Mouse (Mus musculus) spleen, postnatal 10 days (tissue): ENCODE measurements at regions not wholly inside any gene's neighbourhood (a gene's known extent, or its start where the extent isn't known, plus 50 kb on each side); places are given as distances from the start of the nearest gene placed in this dataset.
A peak's percentile ranks its signal among the peaks of the same experiment; 100 is the strongest.

Experiments
- DNase-seq, 2 experiments: peaks; one replicate each; pipeline ENCODE4 v3.0.0; 2021 to 2022; ENCODE audit warnings: low spot score in 2 of 2

DNA sequence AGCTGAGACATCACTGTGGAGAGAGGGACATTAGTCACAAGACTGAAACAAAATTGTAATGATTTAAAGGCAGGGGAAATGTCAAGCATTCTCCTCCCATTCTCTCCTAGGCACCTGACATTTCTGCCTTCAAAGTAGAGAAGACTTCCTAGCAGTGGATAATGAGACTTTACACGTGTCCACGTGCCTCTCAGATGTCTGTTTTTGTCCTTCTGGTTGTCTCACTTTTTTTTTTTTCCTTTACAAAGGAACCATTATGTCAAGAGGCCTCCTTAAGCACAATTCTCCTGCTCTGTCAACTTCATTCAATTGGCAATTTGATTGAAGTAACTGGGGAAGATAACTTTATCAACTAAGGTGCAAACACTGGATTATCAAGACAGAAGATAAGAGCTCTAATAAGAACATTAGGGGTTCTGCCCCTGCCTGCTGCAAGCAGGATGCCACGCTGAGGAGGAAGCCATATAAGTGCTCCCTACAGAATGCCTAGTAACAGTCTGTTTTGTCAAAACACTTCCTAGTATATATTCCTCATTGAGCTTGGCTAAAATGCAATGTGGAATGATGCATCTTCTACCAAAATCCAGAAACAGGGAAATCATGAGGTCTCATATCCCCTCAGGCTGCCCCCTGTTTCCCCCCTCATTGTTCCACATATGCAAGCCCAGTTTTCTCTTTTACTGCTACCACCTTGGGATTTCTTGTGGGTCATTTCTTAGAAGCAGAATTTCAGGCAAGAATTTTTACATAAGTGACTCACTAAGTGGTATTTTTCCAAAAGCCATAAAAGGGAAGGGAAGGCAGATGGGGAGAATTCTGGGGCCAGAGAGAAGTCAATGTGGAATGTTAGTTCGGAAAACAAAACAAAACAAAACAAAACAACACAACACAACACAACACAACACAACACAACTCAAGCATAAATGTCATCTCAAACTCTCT is 967.0 kb upstream of the Lrrc6 start:
- no peak for DNase-seq

DNA sequence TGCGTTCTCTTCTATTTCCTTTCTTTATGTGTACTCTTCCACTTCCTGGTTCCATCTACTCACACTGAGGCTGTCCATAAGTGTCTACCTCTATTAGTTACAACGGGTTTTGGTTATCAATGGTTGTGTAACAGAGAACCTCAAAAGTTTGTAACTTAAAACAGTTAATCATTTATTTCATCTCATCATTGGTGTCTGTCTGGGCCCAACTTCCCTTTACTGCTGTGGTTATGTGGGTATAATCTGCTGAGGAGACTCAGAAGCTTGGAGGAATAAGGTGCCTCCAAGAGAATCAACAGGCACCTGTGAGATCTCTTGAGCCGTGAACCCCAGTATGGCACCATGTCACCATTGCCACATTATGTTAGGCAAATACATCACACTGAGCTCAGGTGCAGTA is 962.2 kb upstream of the Lrrc6 start:
- no peak for DNase-seq

GRCm38 (mm10) chr15:67460384-67460783 is 959.7 kb upstream of the Lrrc6 start:
- peak in 1 of 2 experiments; percentile 13 for DNase-seq

DNA sequence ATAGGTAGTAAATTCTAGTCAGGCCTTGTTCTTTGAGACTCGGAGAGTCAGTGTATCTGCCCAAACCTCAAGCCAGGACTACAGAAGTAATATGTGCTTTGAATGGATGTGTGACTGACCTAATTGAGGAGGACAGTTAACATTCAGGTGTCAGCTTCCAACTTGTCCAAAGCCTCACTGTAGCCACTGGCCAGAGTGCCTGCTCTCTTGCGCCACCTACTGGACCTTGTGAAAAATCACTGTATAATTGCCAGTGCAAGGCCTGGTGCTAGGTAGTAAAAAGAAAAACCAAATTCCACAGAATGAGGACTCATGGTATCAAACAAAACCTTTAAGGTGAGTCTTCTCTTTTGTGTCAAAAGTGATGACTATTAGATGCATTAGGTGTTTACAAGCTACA is 933.6 kb upstream of the Lrrc6 start:
- DNase-seq, result peak; percentile 29 to 62

DNA sequence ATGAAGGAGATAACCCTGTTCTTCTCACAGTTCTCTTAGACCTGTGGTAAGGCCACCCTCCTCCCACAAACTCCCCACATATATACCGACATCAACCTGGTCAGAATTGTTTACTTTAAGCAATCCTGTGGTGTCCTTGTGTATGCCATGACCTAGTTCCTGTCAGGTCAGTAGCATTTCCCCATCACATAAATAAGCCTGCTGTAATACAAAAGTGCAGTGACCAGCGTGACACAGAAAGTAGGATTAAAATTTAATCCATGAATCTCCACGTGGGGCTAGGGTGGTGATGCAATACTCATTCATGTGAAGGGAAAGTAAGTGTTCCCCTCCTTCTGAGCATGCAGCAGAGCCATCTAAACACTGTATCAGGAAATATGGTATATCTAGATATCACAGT is 923.2 kb upstream of the Lrrc6 start:
- DNase-seq, result no peak

DNA sequence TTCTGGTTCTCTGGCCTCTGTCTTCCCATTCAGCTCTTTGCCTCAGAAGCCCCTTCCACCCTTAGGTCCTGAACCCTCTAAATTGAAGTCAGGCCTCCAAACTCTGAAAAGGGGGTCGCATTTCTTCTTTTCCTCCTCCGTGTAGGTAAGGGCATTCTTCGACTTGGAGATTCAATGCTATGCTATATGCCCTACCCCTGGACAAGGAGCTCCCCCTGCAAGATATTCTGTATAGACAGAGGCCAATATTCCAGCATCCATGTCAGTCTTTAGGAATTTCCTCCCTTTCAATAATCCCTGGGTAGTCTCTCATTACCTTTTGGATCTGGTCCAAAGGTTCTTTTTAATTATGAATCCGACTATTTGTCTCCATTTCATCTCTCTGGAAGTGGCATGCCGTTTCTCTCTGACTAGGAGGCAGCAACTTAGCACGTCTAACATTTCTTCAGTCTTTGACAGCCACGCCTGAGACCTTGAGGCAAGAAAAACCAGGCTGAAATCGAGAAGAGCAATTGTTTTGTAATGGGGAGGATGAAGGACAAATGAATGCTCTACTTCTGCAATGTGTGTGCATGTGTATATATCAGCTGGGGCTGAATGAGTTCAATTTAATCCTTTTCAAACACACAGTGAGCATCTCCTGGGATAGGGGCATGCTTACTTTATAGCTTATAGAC is 921.7 kb upstream of the Lrrc6 start:
- no peak for DNase-seq

DNA sequence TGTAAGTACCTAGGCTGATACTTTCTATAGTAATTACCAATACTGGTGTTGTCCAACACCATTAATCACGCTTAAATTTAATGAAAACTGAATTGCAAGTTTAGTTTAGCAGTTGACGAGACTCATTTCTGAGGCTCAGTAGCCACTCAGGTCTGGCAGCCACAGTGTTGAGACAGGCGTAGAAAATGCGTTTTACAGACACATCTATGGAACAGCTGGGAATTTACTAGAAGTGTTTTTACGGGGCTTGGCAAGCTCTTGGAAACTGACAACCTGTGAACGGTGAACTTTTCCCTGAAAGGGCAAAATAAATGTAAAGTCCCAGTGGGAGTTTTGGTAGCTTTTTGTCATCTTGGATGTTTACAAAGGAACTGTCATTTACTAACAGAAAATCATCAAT is 920.1 kb upstream of the Lrrc6 start:
- DNase-seq, result no peak

GRCm38 (mm10) chr15:67419733-67420132 is 919.0 kb upstream of the Lrrc6 start:
- DNase-seq, result no peak

- no peak for DNase-seq
Measured at GRCm38 (mm10) chr15:67417742-67418163, 917.0 kb upstream of the Lrrc6 start.

DNA sequence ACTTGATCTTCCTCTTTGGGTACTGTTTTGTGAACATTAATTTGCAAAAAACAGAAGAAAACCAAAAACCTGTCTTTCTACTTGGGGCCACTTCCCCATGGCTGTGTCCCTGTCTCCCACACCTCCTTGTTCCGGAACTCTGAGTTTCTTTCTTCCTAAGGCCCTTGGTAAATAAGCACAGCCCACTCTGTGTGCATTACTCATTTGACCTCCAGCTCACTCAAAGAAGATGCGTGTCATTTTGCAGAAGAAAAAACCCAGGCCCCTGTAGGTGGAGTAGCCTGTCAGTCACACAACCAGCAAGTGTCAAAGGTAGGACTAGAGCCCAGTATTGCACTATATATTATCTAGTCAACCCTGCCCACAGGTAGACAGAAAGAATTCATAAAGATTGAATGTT is 915.1 kb upstream of the Lrrc6 start:
- no peak for DNase-seq

GRCm38 (mm10) chr15:67414371-67414930 is 913.7 kb upstream of the Lrrc6 start:
- DNase-seq, result no peak

DNA sequence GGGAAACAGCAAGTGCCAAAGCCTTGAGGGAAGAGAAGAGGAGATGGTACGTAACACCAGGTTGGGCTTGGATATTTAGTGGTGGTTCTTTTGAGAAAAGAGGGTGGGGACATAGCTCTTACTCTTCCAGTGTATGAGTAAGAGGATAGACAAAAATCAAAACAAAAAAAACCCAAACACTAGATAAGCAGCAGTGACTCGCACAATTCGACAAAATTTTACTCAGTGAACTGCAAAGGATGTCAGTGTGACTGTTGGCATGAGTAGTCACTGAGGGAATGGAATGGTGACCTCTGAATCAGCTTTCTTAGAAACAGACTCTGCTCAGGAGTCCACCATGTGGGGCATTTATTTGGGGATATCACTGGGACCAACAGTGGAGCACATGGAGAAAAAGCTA is 912.9 kb upstream of the Lrrc6 start:
- no peak for DNase-seq

GRCm38 (mm10) chr15:67412394-67412793 is 911.7 kb upstream of the Lrrc6 start:
- no peak for DNase-seq

DNA sequence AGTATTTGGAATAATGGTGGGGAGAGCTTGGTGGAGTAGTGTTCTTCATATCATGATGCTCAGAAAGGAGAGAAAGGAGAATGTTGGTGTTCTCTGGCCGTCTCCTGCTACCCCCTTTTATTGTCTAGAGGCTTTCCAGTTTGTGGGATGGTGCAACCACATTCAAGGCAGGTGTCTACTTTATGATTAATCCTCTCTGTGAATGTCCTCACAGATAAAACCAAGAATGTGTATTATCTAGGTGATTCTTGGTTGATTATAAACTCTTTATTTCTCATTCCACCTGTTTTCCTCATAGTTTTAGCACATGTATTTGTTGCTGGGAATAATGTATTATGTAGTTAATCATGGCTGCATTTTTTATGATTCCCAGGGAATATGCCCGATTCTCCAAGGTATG is 910.9 kb upstream of the Lrrc6 start:
- no peak for DNase-seq

GRCm38 (mm10) chr15:67410012-67410411 is 909.3 kb upstream of the Lrrc6 start:
- DNase-seq, result no peak

DNA sequence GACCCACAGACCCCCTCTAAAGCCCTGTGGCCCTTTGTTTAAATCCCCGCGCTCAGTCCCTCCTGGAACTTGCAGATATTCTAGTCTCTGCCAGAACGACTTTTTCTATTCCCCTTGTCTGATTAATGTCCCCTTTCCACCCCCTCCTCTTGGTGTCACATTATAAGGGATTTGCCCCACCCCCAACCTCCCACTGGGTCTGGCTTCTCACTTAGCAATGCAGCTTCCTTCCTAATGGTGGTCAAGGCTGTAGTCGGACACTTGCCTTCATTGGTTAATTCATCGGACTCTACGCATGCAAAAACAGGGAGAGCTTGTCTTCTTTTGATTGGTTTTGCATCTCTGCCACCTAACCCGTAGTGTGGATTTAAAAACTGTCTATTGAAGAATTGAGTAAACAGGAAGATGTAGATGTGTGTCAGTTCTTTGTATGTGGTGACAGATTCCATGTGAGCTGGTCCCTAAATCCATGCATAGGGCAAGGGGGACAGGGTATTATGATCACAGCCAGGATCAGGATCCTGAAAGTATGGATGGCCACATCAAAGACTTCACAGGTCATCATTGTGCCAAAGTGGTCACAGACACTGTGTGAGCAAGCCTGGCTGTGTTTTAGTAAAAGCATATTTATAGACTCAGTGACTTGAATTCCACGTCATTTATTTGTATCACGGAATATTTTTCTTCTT is 908.3 kb upstream of the Lrrc6 start:
- DNase-seq, result no peak

DNA sequence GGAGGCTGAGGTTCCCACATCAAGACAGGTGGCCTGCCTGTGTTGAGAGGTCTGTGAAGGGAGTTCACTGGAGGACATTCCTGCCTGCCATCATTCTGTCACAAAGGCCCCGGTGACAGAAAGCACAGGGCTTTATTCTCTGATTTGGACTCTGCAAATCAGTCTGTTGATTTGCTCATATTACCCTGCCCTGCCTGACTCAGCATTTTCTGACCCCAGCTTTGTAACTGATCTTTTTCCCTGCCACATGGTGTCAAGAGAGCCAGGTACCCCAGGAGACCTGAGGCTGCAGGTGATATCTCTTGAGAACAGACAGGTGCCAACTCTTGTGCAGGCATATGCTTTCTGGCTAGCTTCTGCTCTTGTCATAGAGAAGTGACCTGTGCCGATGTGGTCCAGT is 906.5 kb upstream of the Lrrc6 start:
- DNase-seq, result no peak

GRCm38 (mm10) chr15:67405523-67405922 is 904.8 kb upstream of the Lrrc6 start:
- no peak for DNase-seq

GRCm38 (mm10) chr15:67405011-67405410 is 904.3 kb upstream of the Lrrc6 start:
- no peak for DNase-seq

DNA sequence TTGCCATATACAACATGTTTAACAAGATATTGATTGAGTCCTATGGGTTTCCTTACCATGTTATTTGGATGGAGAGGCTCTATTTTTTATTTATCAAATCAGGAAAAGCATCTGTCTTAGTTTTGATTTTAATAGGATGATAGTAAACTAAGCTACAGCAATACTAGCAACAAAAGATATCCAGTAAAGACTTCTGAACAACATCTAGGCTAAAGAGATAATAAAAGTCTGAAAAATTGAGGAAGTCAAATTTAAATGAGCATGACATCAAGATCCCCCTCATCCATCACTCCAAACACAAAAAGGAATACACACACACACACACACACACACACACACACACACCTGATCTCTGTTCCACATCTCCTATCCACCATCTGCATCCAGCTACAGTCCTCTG is 901.6 kb upstream of the Lrrc6 start:
- DNase-seq, result no peak

GRCm38 (mm10) chr15:67397269-67397668 is 896.6 kb upstream of the Lrrc6 start:
- DNase-seq, result no peak

DNA sequence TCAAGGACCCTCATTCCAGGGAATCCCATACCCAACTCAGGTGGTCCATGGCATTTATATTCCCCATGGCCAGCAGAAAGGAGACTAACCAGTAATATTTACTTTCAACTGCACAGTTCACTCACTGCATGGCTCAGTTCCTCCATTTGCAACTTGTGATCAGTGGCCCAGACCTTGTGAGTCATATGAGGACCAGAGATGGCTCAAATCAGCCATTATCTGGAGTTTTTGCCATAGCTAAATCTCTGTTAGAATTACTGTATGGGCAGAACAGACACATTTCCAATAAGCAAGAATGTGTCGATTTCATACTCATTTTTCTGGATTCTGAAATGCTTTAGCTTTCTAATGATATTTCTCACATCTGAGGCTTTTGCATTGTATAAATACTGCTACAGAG is 894.4 kb upstream of the Lrrc6 start:
- DNase-seq, result no peak
